Mouse (Mus musculus) heart, adult 11 months (tissue): ENCODE data around the gene Msh5.

Experiments used
- DNase-seq: peaks from one replicate; pipeline ENCODE4 v3.0.0; 2022

Msh5 gene

GRCm38 (mm10) chr17:35068213-35068914 is 21.8 kb upstream of the Msh5 start:
- no peak for DNase-seq

- no peak for DNase-seq
Measured at GRCm38 (mm10) chr17:35066084-35066483, 19.5 kb upstream of the Msh5 start, which contains the start of gene Mpig6b. Mpig6b (minus strand) TSS chr17:35066184.

DNA sequence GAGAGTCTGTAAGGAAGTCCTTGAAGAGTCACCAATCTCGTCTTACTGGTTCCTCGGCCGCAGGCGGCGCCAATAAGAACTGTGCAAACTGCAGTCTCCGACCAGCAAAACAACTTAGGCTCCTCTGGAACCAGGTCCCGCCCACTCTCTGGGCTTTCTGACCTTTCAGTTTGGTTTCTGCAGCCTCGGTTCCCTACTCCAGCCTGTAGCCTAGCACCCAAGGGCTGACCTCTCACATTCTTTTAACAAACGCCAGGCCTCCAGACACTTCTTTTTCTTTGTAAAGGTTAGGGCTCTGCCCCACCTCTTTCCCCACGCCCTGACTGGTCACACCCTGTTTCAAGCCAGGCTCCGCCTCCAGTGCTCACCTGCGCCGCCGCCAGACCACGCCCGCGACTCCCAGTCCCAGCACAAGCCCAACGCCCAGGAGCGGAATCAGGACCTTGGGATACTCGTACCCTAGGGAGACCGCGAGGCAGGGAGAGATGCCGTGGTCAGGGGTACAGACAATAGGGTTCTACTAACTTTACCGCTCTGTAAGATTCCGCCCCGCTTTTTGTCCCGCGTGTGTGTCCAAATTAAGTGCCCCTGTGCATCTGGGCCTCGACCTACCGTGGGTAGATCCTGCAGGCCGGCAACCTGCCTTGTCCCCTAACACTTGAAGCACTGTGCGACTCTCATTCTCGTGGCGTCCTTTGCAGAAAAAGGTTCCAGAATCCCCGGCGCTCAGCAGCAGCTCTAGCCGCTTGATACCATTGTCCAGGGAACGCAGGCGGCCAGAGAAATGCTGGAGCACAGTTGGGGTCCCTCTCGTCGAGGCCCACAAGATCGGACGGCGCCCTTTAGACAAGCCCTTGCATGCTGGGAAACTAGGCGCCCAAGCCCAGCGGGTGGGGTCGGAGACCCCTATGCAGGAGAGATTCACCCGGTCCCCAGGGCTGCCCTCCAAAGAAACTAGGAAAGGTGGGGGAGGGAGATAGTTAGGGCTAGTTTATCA is 18.7 kb upstream of the Msh5 start, which contains the start of gene Ly6g6c:
Ly6g6c (plus strand) TSS at position 438 of the 997 bp plus-strand sequence.
- DNase-seq, result peak; percentile 97

DNA sequence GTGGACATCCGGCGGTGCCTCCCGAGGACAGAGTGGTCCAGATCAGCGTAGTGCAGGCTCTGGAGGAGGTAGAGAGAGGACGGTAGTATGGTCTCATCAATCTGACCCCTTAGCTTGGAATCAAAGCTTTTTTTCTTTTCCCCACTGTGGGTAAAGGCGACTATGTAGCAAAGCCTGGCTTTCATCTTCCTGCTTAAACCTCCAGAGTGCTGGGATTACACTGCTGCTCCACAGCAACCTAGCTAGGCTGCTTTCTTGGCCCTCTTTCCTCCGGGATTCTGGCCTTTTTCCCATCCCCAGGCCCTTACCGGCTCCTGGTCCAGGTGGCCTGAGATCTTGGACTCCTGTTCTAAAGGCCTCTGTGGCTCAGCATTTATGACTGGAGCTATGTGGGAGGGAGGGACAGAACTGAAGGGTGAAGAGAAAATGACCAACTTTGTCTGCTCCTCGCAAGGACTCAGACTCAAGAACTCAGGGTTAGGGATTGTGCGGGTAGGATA is 17.9 kb upstream of the Msh5 start:
- no peak for DNase-seq

DNA sequence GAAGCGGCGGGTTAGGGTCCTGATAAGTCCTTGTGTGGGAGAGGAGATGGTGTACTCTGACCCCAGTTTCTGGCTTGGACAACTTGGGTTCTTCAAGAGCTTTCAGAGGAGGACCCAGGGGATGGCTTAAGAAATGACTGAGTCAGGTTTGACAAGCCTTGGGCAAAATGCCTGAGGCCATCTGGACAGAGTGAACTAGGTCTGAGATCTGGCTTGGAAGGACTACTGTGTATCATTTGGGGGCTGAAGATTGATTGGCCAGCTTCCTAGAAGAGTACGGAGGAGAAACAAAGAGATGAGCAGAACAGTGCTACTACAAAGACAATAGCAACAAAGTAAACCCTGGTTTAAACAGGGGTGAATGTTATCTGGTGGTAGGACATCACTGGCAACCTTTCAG is 16.9 kb upstream of the Msh5 start:
- peak; percentile 94 for DNase-seq

DNA sequence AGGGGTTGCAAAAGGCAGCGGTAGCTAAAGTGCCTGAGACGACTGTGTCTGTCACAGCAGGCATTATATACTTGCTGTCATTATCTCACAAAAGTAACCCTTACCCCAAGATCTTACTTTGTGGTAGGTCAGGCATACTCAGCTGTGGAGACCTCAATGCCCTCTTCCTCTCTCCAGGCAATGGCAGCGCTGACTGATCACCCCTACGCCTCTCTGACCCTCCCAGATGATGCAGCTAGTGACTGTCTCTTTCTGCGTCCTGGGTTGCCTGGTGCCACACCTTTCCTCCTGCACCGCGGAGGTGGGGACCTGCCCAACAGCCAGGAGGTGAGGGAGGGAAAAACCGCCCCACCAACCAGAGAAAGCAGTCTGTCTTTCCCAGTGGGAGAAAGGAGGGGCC is 14.8 kb upstream of the Msh5 start:
- peak; percentile 92 for DNase-seq

GRCm38 (mm10) chr17:35060737-35061297 is 14.3 kb upstream of the Msh5 start:
- peak; percentile 96 for DNase-seq

DNA sequence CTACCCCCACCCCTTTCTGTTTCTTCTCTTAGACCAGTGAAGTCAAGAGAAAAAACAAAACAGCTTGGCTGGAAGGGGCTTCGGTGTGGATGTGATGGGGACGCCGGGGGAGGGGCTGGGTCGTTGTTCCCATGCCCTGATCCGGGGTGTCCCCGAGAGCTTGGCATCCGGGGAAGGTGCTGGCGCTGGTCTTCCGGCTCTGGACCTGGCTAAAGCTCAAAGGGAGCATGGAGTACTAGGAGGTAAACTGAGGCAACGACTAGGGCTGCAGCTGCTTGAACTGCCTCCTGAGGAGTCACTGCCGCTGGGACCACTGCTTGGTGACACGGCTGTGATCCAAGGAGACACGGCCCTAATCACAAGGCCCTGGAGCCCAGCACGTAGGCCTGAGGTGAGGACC is 13.5 kb upstream of the Msh5 start:
- peak; percentile 95 for DNase-seq

DNA sequence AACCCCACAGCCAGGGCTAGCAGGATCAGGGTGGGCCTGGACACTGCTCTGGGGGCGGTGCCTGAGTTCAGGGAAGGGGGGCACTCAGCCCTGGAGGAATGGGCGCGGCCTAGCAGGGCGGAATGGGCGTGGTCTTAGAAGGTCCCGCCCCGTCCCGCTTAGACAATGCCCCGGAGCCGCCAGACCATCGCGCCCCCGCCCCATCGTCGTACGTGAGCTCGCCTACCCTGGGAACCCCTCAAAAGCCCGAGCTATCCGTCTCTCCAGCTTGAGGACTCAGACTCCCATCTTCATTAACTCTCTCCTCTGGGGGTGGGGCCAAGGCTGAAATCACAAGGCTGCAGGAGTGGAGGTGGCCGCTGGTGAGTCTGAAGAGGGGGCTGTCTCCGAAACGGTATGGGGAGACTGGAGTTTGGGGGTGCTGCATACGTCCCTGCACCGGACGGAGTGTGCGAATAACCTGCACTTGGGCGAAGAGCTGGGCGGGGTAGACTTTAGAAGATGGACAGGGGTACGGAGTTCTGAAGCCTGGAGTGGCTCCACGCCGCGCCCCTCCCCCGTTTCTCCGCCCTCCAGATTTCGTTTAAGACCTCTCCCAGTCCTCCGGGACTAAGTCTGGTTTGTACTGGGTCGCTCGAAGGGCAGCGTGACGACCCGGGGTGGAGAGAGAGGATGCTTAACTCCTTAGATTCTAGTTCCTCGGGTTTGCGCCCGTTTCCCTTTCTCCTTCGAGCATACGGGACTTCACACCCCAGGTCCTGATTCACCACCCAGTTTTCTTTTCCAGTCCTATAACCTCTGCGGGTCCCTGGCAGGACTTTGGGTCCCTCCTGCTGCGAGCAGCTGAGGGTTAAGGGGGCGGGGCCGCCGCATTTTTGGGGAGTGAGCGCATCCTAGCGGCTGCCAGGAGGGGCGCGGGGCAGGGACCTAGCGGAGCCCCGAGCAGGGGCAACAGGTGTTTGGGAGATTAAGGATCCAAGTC is 12.7 kb upstream of the Msh5 start, which contains the start of gene Ddah2:
Ddah2 (plus strand) TSS at position 125 of the 982 bp plus-strand sequence.
- DNase-seq, result peak; percentile 99

GRCm38 (mm10) chr17:35058316-35058715 is 11.8 kb upstream of the Msh5 start:
- peak; percentile 95 for DNase-seq

DNA sequence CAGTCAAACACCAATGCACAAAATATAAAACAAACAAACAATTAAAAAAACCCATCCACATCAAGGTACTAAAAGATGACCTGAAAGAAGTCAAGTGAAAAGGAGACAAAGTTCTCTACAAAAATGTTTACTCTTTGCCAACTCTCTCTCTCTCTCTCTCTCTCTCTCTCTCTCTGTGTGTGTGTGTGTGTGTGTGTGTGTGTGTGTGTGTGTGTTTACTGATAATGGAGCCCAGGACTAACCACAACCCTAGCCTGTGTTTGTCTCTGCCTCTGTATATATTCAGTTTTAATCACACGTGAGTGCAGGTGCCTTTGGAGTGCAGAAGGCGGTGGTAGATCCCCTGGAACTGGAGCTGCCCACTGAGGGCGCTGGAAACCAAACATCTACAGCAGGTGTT is 10.5 kb upstream of the Msh5 start:
- no peak for DNase-seq

DNA sequence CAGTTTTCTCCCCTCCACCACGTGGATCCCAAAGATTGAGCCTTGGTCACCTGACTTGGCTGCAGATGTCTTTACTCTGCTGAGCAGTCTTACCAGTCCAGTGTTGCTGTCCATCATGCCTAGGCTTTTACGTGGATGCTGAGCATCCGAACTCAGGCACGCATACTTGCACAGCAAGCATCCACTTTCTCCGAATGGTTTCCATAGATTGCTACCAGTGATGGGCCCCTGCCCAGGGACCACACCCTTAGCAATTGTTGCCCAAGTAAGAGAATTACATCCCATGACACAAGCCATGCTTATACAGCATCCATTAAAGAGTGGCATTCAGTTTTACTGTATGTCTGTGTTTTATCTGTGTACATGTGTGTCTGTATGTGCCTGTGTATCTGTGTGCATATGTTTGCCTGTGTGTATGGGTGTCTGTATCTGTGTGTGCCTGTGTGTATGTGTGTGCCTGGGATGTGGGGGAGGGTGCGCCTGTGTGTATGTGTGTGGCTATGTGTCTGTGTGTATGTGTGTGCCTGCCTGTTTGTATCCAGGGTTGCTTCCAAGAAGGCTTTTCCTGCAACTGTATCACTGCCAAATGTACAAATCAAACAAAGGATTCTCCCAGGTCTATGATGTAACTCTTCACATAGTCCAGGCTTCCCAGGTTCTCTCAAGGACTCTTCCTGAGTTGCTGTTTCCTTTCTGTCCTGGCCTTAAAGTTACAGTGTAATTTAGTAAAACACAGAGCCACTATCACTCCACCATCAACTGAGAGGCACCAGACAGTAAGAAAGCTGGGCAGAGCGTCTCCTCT is 9.3 kb upstream of the Msh5 start:
- peak; percentile 94 for DNase-seq

GRCm38 (mm10) chr17:35052271-35052798 is 5.8 kb upstream of the Msh5 start:
- peak; percentile 92 for DNase-seq

DNA sequence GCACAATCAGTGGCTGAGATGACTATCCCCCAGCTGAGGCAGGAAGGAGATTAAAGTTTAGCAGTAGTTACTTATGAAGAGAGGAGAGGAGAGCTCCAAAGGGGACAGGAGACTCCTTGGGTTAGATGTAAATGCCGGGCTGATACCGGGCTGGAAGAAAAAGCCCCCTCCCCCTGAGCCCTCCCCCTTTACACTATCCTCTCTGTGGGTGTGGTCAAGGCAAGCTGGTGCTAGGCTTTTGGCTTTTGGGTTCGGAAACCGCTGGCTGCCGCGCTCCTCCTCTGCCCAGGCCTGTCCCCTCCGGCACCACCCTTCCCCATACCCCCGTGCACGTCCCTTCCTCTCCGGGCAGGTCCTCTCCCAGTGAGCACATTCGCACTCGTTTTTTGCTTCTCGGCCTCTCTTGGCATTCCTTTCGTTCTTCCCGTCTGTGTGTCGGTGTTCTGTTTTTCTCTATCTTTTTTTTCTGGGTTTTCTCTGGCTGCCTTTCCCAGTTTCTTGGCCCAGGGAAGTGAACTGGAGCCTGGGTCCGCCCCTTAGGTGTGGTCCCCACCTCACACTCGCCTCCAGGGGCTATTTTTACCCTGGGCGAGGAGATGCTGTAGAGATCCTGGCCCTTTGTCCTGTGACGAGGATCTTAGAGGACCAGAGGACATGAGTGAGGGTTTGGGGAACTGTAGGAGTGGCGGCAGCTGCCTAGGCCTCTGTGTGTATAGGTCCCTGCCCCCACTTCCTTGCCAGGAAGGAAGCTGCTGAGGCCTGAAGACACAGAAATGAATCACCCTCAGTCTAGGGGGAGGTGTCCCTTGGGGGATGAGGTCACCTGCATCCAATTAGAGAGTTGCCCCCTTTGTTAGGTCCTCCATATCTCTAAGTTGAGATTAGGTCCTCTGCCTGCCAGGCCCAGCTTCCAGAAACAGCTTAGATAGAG is 4.9 kb upstream of the Msh5 start:
- DNase-seq, result peak; percentile 99

DNA sequence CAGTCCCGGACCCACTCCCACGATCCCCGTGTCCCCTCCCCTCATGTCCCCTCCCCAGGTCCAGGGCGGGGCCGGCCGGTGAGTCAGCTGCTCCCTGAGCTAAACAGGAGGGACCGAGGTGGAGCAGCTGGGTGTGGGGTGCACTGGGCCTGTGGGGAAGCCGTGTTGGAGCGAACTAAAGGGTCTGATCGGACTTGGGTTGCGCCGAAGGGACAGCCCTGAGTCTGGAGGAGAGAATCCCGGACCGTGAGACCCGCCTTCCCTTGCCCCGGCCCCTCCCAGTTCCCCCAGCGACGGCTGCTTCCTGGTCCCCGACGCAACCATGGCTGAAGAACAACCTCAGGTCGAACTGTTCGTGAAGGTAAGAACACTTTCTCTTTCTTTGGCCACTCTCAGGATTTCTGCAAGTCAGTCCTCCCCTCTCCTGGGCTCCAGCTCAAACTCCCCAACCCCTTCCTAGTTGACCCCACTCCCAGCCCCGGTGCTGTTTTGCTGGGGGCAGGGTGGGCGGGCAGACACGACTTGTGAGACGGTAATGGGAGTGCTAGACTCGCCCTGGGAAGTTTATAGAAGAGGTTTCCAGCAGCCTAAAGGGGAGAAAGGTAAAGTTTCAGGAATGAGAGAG is 3.7 kb upstream of the Msh5 start:
- peak; percentile 99 for DNase-seq

- DNase-seq, result peak; percentile 98
Measured at GRCm38 (mm10) chr17:35049561-35050016, 3.0 kb upstream of the Msh5 start, which contains the start of gene Clic1. Clic1 (plus strand) TSS chr17:35049966.

DNA sequence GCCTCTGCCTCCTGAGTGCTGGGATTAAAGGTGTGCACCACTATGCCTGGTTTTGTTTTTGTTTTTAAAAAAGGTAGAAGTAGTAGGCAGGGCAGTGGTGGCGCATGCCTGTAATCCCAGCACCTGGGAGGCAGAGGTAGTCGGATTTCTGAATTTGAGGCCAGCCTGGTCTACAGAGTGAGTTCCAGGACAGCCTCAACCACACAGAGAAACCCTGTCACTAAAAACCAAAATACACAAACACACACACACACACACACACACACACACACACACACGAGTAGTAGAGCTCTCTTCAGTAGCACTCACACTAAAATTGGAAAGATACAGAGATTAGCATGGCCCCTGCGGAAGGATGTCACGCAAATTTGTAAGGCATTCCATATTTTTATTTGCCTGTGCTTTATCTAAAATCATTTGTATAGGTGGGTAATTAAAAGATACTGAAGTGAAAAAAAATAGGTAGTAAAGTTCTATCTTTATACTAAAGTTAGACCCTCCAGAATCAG is 2.4 kb upstream of the Msh5 start:
- peak; percentile 87 for DNase-seq

DNA sequence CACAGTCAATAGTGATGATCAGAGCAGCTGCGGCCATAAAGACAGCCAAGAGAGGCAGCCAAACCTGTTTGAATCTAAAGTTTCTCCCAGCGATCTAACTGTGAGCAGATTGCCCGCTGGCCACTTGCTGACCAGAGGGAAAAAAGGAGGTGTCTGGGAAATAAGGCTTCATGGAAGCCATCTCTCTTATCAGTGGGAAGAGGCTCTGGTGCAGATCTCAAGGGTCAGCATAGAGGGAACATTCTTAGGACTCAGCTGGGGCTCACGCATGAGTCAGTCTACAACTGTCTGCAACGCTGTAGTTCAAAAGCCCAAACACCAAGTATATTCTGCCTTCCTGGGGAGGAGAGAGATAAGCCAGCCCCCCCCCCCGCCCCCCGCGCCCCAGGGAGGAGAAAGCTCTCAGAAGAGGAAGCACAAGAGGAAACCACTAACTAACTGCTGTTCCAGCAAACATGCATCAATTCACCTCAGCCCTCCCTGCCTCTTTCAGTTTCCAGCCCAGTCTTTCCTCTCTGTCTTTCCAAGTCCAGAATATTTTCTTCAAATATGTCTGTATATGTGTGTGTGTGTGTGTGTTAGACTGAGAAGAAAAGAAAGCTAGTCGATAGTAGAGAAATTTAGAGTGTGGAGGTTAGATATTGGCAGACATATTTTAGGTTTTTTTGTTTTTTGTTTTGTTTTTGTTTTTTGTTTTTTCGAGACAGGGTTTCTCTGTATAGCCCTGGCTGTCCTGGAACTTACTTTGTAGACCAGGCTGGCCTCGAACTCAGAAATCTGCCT is 1.8 kb upstream of the Msh5 start:
- peak; percentile 95 for DNase-seq
